Mouse (Mus musculus) right cerebral cortex, postnatal 36 days (tissue): ENCODE measurements around the gene Efr3b.
A peak's percentile ranks its signal among the peaks of the same experiment; 100 is the strongest.
"Not testable (repeated sequence)": the region's sequence is repeated elsewhere in the genome, so short reads cannot be mapped to it uniquely, and the experiment has no call there.

Experiments
- DNase-seq, 2 experiments: peaks; one replicate each; pipeline ENCODE4 v3.0.0; 2022; ENCODE audit warnings: low spot score in 2 of 2, mixed read lengths in 1 of 2

The Efr3b gene

DNA sequence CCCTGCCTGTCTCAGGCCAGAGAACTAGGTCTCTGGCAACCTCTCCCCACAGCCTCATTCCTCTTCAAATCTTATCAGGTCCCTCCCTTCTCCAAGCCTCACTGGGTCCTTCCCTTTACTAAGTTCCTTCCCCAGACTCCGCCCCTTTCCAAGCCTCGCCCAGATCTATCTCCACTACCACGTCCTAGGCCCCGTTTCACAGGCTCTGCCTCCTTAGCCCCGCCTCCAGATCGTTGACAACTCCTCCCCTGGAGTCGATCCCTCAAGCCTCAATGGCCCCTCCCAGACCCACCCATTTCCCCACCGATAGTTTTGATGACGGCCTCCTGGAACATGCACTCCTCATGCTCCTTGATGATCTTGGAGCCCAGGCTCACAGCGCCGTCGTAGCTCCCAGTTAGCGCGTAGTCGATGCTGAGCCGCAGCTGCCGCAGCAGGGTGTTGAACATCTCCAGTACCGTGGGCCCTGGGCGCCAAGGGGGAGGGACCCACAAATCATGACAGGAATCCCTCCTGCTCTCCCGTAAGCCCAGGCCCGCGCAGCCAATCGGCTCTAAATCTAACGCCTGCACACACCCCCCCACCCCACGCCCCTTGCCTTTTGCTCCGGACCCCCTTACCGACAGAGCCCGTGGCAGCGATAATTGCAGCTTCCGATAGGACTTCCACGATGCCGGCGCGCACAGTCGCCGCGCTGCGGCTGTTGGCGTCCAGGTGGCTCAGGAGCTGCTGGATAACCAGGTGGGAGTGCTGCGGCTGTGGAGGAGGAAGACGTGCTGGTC, 57.2 kb downstream of the Efr3b start:
- DNase-seq = peak; percentile 67 to 81

DNA sequence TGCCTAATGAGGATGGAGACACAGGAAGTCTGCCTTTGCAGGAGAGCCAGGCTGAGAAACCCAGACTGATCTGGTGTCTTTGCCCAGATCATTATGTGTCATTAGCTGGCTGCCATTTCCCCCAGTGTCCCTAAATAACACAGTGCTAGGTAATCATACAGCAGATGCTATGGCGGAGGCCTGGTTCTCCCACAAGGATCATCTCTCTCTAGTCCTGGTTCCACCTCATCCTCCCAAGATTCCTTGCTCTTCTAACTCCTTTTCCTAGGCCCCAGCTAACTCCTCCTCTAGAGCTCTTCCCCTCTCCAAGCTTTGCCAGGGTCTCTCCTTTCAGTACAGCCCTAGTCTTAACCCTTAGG, 57.7 kb downstream of the Efr3b start:
- no peak for DNase-seq

DNA sequence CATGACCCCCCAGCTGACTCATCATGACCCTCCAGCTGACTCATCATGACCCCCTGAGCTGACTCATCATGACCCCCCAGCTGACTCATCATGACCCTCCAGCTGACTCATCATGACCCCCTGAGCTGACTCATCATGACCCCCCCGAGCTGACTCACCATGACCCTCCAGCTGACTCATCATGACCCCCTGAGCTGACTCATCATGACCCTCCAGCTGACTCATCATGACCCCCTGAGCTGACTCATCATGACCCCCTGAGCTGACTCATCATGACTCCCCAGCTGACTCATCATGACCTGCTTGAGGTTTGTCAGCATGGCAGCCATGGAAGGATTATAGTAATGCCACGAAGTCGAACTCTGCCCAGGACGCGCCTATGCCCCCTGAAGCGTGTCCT, 65.5 kb downstream of the Efr3b start:
- DNase-seq = not testable (repeated sequence)

DNA sequence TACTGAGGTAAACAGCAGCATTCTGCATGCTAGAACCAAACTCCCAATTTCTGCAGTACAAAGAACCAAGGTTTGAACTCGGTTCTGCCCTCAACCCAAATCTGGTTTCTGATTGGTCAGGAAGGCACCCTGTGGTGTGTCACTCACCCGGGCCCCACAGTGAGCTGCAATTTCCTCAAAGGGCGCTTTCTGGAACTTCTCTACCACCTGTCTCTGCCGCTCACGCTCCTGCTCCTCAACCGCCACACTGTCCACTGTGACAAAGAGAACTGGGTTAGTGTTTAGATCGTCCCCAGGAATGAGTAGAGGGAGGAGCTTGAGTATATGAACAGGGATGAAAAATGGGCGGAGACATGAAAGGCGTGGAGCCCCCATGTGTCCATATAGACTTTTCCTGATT, 70.3 kb downstream of the Efr3b start:
- DNase-seq = no peak

DNA sequence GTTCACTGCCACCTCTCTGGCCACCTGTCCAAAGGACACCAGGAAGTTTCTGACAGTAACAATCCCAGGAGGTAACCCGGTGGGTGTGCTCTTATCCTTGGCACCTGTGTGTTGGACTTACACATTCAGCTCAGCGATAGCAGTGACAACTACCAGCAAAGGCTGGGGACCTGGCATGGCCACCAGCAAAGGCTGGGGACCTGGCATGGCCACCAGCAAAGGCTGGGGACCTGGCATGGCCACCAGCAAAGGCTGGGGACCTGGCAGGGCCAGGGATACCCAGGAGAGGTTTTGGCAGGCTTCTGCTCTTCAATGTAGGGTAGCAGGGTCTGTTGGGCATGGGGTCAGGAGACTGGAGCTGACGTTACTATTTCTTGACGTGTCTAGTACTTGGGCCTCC, 71.5 kb downstream of the Efr3b start:
- no peak for DNase-seq

DNA sequence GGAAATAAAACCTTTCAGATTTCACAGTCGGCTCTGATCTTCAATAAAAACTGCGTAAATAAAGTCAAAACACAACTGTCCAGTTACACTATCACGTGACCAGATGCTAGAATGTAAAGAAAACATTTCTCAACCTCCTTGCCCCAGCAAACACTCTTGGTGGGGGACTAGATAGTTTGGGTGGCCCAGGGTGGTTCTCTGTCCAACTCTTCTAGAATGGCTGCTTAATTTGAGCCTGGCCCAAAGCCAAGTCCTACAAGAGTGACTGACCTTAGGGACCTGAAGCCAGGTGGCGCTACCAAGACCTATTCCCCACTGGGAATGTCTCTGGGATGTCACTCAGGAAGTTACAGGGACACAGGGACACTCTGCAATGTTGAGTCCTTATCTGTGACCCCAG, 78.2 kb downstream of the Efr3b start:
- no peak for DNase-seq

DNA sequence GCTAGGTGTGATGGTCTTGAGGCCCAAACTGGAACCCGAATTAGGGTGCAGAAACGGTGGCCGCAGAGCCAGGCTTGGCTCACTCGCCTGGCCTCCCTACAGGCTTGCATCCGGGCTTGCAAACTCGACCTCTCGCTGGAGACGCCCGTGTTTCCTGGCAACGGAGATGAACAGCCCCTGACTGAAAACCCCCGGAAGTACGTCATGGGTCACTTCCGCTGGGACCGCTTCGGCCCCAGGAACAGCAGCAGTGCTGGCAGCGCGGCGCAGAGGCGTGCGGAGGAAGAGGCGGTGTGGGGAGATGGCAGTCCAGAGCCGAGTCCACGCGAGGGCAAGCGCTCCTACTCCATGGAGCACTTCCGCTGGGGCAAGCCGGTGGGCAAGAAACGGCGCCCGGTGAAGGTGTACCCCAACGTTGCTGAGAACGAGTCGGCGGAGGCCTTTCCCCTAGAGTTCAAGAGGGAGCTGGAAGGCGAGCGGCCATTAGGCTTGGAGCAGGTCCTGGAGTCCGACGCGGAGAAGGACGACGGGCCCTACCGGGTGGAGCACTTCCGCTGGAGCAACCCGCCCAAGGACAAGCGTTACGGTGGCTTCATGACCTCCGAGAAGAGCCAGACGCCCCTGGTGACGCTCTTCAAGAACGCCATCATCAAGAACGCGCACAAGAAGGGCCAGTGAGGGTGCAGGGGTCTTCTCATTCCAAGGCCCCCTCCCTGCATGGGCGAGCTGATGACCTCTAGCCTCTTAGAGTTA, 78.7 kb downstream of the Efr3b start:
- peak; percentile 77 to 84 for DNase-seq

DNA sequence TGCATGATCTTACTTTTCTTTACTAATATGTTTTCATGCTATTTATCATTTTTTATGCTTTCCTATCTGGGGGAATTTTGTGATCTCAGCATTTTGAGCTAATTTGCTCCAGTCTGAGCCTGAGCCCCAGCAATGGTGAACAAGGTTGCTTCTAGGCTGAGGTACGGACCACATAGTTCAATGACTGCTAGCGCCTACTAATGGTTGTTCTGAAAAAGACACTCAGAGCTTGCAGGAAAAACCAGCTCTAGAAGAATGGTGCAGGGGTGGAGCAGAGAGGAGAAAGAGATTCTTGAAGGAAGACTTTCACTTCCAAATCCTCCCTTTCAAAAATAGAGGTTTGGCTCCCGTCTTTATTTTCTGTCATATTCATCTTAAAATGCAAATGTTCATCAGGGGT, 82.4 kb downstream of the Efr3b start:
- no peak for DNase-seq

DNA sequence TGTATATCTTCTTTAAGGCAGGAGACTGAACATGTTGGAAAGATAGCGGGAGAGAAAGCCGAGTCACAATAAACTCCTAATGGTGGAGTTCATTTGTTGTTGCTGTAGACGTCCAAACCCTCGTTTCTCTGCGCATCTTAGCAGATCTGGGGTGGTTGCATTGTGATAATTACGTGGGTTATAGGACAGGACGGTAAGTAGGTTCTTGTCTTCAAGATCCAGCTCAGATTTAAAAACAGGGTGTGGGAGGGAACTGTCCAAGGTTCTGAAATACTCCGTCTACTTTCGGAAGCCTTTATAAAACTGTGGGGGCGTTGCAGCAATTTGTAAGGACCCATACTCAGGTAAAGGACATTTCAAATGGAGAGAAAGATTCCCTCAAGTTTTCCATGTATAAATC, 83.3 kb downstream of the Efr3b start:
- DNase-seq = no peak

DNA sequence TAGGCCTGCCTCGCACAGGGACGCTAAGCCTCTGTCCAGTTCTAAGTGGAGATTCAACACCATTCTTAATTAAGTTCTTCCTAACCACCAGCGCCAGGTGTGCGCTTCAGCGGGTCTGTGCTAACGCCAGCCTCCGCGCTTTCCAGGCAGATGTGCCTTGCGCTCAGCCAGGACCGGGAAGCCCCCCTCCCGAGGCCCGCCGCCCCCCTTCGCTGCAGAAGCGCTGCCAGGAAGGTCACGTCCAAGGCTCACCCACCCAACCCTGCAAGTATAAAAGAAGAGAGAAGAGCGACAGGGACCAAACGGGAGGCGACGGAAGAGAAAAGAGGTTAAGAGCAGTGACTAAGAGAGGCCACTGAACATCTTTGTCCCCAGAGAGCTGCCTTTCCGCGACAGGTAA, 84.1 kb downstream of the Efr3b start, which contains the start of gene Pomc:
Gene Pomc, plus strand, starts transcription at position 301 of the 400 bp plus-strand sequence.
- no peak for DNase-seq

DNA sequence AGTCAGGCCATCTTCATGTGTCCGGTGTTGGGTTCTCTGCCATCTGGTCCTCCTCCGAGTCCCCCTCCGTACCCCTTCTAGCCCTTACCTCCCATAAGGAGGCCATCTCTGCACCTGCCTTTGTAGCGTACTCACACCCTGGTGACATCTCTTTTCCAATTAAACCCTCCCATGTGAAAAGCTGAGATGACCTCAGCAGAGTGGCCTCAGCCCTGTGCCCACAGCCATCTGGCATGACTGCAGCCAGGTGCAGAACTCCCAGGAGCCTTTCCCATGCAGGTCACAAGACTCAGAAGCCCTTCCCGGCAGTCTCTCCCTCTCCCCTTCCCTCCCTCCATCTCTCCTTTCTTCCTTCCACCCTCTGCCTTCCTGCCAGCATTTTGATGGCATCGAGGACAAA, 91.2 kb downstream of the Efr3b start:
- no peak for DNase-seq

DNA sequence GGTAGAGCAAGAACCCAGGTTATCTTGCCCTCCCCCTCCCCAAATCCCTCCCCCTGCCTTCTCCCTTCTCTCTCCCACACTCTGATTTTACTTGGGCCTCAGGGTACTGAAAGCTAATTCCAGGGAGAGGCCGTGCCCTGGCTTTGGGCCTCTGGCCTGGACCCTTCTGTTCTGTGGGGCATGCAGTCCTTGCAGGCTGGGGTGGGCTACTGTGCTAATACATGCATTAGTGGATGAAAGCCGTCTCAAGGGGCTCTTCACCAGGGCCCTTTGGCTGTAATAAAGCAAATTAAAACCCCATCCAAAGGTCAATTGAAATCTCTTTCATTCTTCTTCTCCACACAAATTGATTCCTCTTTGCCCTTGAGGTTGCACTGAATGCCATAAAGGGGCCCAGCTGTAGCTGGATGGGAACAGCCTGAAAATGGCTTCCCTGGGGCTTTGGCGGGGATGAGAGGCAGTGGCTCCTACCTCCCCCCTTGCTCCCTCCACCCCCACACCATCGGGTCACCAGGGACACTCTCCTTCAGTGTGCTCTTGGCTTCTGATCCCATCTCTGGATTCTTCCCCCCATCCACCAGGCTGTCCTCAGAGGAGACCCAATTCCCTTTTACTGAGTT, 94.2 kb downstream of the Efr3b start:
- no peak for DNase-seq

DNA sequence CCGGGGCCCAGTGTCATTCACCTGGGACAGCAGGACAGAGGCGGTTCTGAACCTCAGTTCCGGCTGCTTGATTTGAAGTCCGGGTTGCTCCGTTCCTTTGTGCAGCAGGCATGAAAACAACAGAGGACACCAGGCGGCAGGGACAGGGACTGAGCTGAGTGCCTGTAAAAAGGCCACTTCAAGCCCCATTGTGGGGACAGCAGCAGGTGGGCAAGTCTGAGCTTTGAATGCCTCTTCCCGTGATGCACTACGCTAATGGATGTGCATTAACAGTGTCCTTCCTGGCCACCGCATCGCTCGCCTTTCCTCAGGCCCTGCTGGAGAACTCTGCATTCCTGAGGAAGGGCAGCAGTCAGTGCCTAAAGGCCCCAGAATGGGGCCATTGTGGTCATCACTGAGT, 96.7 kb downstream of the Efr3b start:
- DNase-seq = no peak

DNA sequence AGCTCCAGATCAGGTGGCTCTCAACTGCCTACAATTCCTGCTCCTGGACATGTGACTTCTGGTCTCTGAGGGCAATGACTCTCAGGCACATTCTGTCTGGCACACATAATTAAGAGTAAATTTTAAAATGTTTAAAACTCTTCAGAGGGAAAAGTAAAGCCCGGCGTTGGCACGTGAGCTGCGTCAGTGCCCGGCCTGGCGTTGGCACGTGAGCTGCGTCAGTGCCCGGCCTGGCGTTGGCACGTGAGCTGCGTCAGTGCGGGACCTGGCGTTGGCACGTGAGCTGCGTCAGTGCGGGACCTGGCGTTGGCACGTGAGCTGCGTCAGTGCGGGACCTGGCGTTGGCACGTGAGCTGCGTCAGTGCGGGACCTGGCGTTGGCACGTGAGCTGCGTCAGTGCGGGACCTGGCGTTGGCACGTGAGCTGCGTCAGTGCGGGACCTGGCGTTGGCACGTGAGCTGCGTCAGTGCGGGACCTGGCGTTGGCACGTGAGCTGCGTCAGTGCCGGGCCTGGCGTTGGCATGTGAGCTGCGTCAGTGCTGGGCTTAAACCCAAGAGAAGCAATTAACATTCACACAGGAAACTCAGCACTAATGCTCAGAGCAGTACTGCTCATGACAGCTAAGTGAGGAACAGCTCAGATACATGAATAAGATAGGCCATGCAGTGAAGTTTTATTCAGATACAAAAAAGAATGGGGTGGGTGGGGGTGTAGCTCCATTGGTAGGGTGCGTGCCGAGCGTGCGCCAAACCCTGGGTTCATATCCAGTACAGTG, 108.4 kb downstream of the Efr3b start:
- peak in 1 of 2 experiments; percentile 37 for DNase-seq

DNA sequence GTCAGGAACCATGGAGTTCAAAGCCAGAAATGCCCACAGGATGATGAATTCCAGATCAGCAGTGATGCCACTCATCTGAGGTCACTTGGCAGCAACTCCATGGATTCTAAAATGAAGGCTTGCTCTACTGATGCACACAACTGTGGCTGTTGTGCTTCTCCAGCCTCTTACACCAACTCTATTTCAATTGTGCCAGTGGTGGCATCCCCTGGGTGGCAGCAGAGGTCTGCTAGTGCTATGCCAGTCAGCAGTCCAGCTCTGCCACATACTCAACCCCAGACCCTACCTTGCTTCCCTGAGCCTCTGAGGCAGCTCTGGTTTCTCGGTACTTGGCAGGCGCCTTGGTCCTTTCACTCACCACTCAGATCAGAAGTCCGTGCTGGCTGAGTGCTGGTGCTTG, 109.9 kb downstream of the Efr3b start:
- DNase-seq = no peak

DNA sequence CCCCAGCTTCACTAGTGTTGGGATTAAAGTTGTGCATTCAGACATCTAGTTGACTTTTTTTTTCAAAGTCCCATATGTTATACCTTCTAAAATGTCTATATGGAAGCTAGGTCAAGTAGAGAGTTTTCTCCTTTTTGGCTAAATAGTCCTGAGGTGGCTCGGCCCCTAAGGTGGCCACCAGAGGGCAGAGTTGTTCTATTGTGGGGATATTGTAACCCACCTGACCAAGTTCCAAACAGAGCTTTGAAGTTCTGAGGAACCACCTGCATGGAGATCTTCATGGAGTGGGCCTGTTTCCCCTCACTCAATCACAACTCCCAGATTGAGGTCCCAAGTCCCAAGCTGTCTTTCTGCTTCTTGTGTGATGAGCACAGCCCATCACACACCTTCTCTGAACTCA, 112.6 kb downstream of the Efr3b start:
- no peak for DNase-seq

DNA sequence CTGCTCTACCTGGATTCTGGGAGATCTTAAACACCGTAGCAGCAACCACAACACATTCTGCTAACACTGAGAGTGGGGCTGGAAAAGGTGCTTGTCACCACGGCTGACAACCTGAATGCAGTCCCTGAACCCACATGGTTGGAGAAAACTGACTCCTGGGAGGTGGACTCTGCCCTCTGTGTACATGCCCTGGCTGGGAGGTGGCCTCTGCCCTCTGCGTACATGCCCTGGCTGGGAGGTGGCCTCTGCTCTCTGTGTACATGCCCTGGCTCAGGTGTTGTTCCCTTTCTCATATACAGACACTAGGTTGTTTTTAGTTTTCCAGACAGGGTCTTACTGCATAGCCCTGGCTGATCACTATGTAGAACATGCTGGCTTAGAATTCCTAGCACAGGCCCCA, 119.3 kb downstream of the Efr3b start:
- DNase-seq = no peak

DNA sequence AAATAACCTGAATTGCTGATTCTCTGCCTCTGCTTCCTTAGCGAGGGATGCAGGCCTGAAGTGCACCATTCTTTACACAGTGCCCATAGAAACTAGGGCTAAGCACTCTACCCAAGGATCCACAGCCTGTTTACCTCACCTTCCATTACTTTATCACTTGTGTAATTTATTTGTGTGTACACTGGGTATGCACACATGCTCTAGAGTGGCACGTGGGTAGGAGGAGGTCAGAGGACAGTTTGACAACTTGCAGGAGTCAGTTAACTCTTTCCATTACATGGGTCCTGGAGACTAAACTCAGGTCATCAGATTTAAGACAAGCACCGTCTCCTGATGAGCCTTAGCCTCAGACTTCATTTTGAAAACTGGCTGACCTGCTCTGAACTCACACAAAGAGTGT, 120.1 kb downstream of the Efr3b start:
- no peak for DNase-seq

DNA sequence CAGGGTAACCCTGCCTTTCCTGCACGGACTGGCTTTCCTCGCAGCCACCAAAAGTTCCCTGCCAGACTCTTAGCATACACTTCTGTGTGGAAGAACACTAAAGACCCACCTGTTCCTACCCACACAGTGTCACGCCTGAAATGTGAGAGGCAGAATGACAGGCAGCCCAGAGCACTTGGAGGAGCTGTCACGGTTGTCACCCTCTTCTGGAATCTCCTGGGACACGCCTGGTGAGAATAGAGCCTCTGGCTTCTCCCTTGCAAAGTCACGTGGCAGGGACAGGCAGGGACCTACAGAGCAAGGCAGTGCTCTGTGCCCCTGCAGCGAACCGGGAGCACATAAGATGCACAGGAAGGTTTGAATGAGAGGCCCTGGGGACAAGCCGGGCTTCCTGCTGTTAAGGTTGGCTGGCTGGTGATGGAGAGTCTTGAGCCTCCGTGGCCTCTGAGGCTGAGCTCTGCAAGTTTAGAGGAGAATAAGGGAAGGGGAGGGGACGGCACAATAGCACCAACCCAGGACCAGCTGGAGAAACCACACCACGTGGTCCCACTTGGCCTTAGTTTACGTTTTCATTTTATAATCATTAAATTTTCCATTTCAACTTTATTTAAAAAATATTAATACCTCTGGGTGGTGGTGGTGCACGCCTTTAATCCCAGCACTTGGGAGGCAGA, 120.9 kb downstream of the Efr3b start:
- no peak for DNase-seq

DNA sequence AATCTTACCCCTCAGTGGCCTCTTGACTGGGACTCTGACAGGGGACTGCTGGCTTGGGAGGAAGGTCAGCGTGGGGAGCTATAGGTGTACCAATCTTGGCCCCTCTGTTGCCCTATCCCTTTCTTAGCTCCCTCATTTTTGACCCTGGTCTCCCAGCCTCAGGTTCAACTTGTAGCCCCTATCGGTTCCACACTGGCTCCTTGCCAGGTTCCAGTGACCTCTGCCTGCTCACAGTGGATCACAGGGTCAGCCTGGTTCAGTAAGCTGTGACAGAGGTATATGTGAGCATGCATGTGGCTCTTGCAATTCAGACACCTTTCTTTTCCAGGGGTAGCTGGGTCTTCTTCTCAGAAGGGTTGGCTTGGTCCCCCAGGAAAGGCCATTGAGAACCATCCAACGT, 122.9 kb downstream of the Efr3b start:
- DNase-seq = no peak
